Mouse (Mus musculus) cerebellum, adult 2 months (tissue): ENCODE measurements around the gene 5730596B20Rik.

Source experiments
- CTCF ChIP-seq: fragments of 200-500 bp; IDR thresholded peaks from 2 replicates; pipeline ENCODE4 v1.5.1; 2011; ENCODE audit warnings: low read depth, mild to moderate bottlenecking, control low read depth, low read length, moderate library complexity, borderline replicate concordance; ENCODE audit not compliant: insufficient read depth
- POLR2A ChIP-seq: fragments of 200-500 bp; IDR thresholded peaks from 2 replicates; pipeline ENCODE4 v1.6.1; 2011; ENCODE audit warnings: low read length, control low read depth, borderline replicate concordance; ENCODE audit not compliant: insufficient read depth

- TF ChIP-seq POLR2A: no peak
- TF ChIP-seq CTCF: no peak
Measured at GRCm38 (mm10) chr6:52179690-52180089, 2.4 kb downstream of the 5730596B20Rik start.
